Mouse (Mus musculus): ENCODE results near the gene Slc24a4. TPM values are rescaled to one million over a fixed set of nuclear protein-coding genes. Genes with fewer than 3 reads are reported as not detected.

Slc24a4 gene
- polyA plus RNA-seq (2015; fragmentation: Nextera tagmentation; extraction: Ambion mirVana) = 10.2 and 10.7 TPM in 2 replicates

- peaks cover 5% of the 10 kb centered on the region; the same call in 1 of the 2 replicates for H3K4me1 ChIP-seq (ENCODE audit: insufficient read depth, low read depth, low read length)
- peak within 1 kb of the TSS; percentile 59 for H3K27ac ChIP-seq (ENCODE audit: low read length)
- H3K4me2 ChIP-seq (replicated peaks; ENCODE audit: low read depth, low read length) = peak within 1 kb of the TSS; percentile 94
- peak within 1 kb of the TSS; percentile 32 for H3K9ac ChIP-seq (replicated peaks; ENCODE audit: low read depth)
- peak within 1 kb of the TSS; percentile 57 for H3K4me3 ChIP-seq (ENCODE audit: low read depth, low read length)
- TF ChIP-seq CTCF (IDR thresholded peaks at IDR 0.05) (no peak), EP300 (IDR thresholded peaks at IDR 0.05) (no peak)
- WGBS = 1% methylated on average over 29 of the region's 34 CpGs
- 0 out of 2 replicates have a peak, but pooled peaks cover 8% of the 10 kb centered on the region for H3K27me3 ChIP-seq (replicated peaks; ENCODE audit: insufficient read depth, low read length)
- ATAC-seq = peak; percentile 79
- peak; percentile 62 for DNase-seq (ENCODE audit: low spot score)
- no peaks in the 10 kb centered on the region for H3K36me3 ChIP-seq (ENCODE audit: insufficient read depth, low read length)
- H3K9me3 ChIP-seq (ENCODE audit: low read length) = no peaks in the 10 kb centered on the region
These were observed at the start of gene Slc24a4 for GRCm38 (mm10) chr12:102128081-102128790. Gene Slc24a4, plus strand, starts transcription at chr12:102128733.

- no peak overlapping the region for H3K9ac ChIP-seq (replicated peaks; ENCODE audit: low read depth)
- H3K27me3 ChIP-seq (replicated peaks; ENCODE audit: insufficient read depth, low read length) = no peaks in the 10 kb centered on the region
- H3K4me2 ChIP-seq (replicated peaks; ENCODE audit: low read depth, low read length) = no peak overlapping the region
- H3K27ac ChIP-seq (ENCODE audit: low read length) = no peak overlapping the region
- TF ChIP-seq EP300 (IDR thresholded peaks at IDR 0.05) (no peak), CTCF (IDR thresholded peaks at IDR 0.05) (no peak)
- no peaks in the 10 kb centered on the region for H3K9me3 ChIP-seq (ENCODE audit: low read length)
- no peak overlapping the region for H3K4me3 ChIP-seq (ENCODE audit: low read depth, low read length)
- 68% methylated on average over 13 of the region's 13 CpGs for WGBS
- H3K4me1 ChIP-seq (ENCODE audit: insufficient read depth, low read depth, low read length) = no peaks in the 10 kb centered on the region
- H3K36me3 ChIP-seq (ENCODE audit: insufficient read depth, low read length) = no peaks in the 10 kb centered on the region
- DNase-seq (ENCODE audit: low spot score) (no peak), ATAC-seq (no peak)
These were observed 45.7 kb upstream of the Slc24a4 start for GRCm38 (mm10) chr12:102082648-102083425.

- TF ChIP-seq CTCF (IDR thresholded peaks at IDR 0.05) (no peak), EP300 (IDR thresholded peaks at IDR 0.05) (no peak)
- H3K9me3 ChIP-seq (ENCODE audit: low read length) = no peaks in the 10 kb centered on the region
- H3K4me1 ChIP-seq (ENCODE audit: insufficient read depth, low read depth, low read length) = no peaks in the 10 kb centered on the region
- WGBS = 76% methylated on average over 1 of the region's 1 CpGs
- H3K4me3 ChIP-seq (ENCODE audit: low read depth, low read length) = no peak overlapping the region
- ATAC-seq (no peak), DNase-seq (ENCODE audit: low spot score) (no peak)
- no peak overlapping the region for H3K27ac ChIP-seq (ENCODE audit: low read length)
- no peak overlapping the region for H3K9ac ChIP-seq (replicated peaks; ENCODE audit: low read depth)
- H3K36me3 ChIP-seq (ENCODE audit: insufficient read depth, low read length) = no peaks in the 10 kb centered on the region
- H3K4me2 ChIP-seq (replicated peaks; ENCODE audit: low read depth, low read length) = no peak overlapping the region
- H3K27me3 ChIP-seq (replicated peaks; ENCODE audit: insufficient read depth, low read length) = no peaks in the 10 kb centered on the region
These were observed 38.0 kb upstream of the Slc24a4 start for GRCm38 (mm10) chr12:102090535-102090934.

- no peak for ATAC-seq
- H3K4me2 ChIP-seq (replicated peaks; ENCODE audit: low read depth, low read length) = no peak overlapping the region
- H3K9me3 ChIP-seq (ENCODE audit: low read length) = no peaks in the 10 kb centered on the region
- H3K9ac ChIP-seq (replicated peaks; ENCODE audit: low read depth) = no peak overlapping the region
- DNase-seq (ENCODE audit: low spot score) = no peak
- H3K27ac ChIP-seq (ENCODE audit: low read length) = no peak overlapping the region
- WGBS = 83% methylated on average over 15 of the region's 15 CpGs
- TF ChIP-seq EP300 (IDR thresholded peaks at IDR 0.05) (no peak), CTCF (IDR thresholded peaks at IDR 0.05) (no peak)
- H3K27me3 ChIP-seq (replicated peaks; ENCODE audit: insufficient read depth, low read length) = no peaks in the 10 kb centered on the region
- no peak overlapping the region for H3K4me3 ChIP-seq (ENCODE audit: low read depth, low read length)
- no peaks in the 10 kb centered on the region for H3K4me1 ChIP-seq (ENCODE audit: insufficient read depth, low read depth, low read length)
- no peaks in the 10 kb centered on the region for H3K36me3 ChIP-seq (ENCODE audit: insufficient read depth, low read length)
These were observed 36.0 kb upstream of the Slc24a4 start for GRCm38 (mm10) chr12:102092342-102093094.

GRCm38 (mm10) chr12:102105990-102106389 lies 22.5 kb upstream of the Slc24a4 start:
- no peak overlapping the region for H3K9ac ChIP-seq (replicated peaks; ENCODE audit: low read depth)
- H3K9me3 ChIP-seq (ENCODE audit: low read length) = no peaks in the 10 kb centered on the region
- ATAC-seq = peak; percentile 82
- TF ChIP-seq CTCF (IDR thresholded peaks at IDR 0.05) = no peak
- no peak overlapping the region for H3K4me2 ChIP-seq (replicated peaks; ENCODE audit: low read depth, low read length)
- no peak overlapping the region for H3K4me3 ChIP-seq (ENCODE audit: low read depth, low read length)
- DNase-seq (ENCODE audit: low spot score) = peak; percentile 76
- 13% methylated on average over 1 of the region's 1 CpGs for WGBS
- H3K27me3 ChIP-seq (replicated peaks; ENCODE audit: insufficient read depth, low read length) = no peaks in the 10 kb centered on the region
- H3K4me1 ChIP-seq (ENCODE audit: insufficient read depth, low read depth, low read length) = 0 out of 2 replicates have a peak, but pooled peaks cover 4% of the 10 kb centered on the region
- H3K27ac ChIP-seq (ENCODE audit: low read length) = no peak overlapping the region
- H3K36me3 ChIP-seq (ENCODE audit: insufficient read depth, low read length) = no peaks in the 10 kb centered on the region

- Histone ChIP-seq H3K9me3 (ENCODE audit: low read length) (no peaks in the 10 kb centered on the region), H3K27ac (ENCODE audit: low read length) (no peak overlapping the region), H3K4me1 (ENCODE audit: insufficient read depth, low read depth, low read length) (peaks cover 15% of the 10 kb centered on the region; the same call in 1 of the 2 replicates), H3K4me2 (replicated peaks; ENCODE audit: low read depth, low read length) (no peak overlapping the region), H3K4me3 (ENCODE audit: low read depth, low read length) (no peak overlapping the region), H3K27me3 (replicated peaks; ENCODE audit: insufficient read depth, low read length) (no peaks in the 10 kb centered on the region), H3K36me3 (ENCODE audit: insufficient read depth, low read length) (no peaks in the 10 kb centered on the region), H3K9ac (replicated peaks; ENCODE audit: low read depth) (no peak overlapping the region)
- DNase-seq (ENCODE audit: low spot score) = no peak
- TF ChIP-seq CTCF (IDR thresholded peaks at IDR 0.05) (no peak), EP300 (IDR thresholded peaks at IDR 0.05) (no peak)
- no peak for ATAC-seq
These were observed 19.7 kb upstream of the Slc24a4 start for GRCm38 (mm10) chr12:102108851-102109250.

Measured in lung, postnatal 0 days (tissue).